Mouse (Mus musculus) layer of hippocampus, postnatal 14 days (tissue): ENCODE results near the gene Pex12. TPM values are rescaled to one million over a fixed set of nuclear protein-coding genes. Genes with fewer than 3 reads are reported as not detected.
"Not testable (repeated sequence)": the region's sequence is repeated elsewhere in the genome, so short reads cannot be mapped to it uniquely, and the experiment has no call there.

Experiments
- DNase-seq, 2 experiments: peaks; one replicate each; pipeline ENCODE4 v3.0.0; 2021 to 2022; ENCODE audit warnings: low spot score in 2 of 2, mixed read lengths in 1 of 2
- long read RNA-seq, 2 experiments: library from polyadenylated mRNA; stranded (forward); transcript quantifications; one replicate each; pipeline ENCODE4 v2.0.0; 2021
- total RNA-seq, 2 experiments: library from RNA; stranded (reverse); gene quantifications; 2 replicates each; pipeline ENCODE4 v1.2.3; 2021

Pex12 gene
- 10 to 100 TPM in 1 of 2 experiments, 1 to 10 TPM in 1; 9.2 to 10.7 TPM for total RNA-seq
- long read RNA-seq, experiment 1, partial matches to known transcripts, result 1 of 22 reads
- long read RNA-seq, experiment 1, other reads (novel, unspliced or antisense), result 15 of 22 reads
- long read RNA-seq, experiment 2, transcript Pex12-202 (4 exons, 2,389 nt), result major isoform, 8 of 13 reads
- long read RNA-seq, experiment 2, partial matches to known transcripts, result 0 of 13 reads
- long read RNA-seq, experiment 2, other reads (novel, unspliced or antisense), result 4 of 13 reads

GRCm38 (mm10) chr11:83302526-83303251 lies at the start of gene Pex12:
Gene Pex12, minus strand, starts transcription at chr11:83302586.
- DNase-seq, result peak; percentile 95 to 97

GRCm38 (mm10) chr11:83341716-83342245 lies 39.4 kb upstream of the Pex12 start:
- no peak for DNase-seq

GRCm38 (mm10) chr11:83339705-83340104 lies 37.3 kb upstream of the Pex12 start:
- DNase-seq, result no peak

- peak in 1 of 2 experiments; percentile 31 for DNase-seq
Measured at GRCm38 (mm10) chr11:83335826-83336225, 33.4 kb upstream of the Pex12 start.

- DNase-seq, result peak in 1 of 2 experiments; percentile 47
Measured at GRCm38 (mm10) chr11:83327427-83327826, 25.0 kb upstream of the Pex12 start.

- not testable (repeated sequence) for DNase-seq
Measured at GRCm38 (mm10) chr11:83326692-83327091, 24.3 kb upstream of the Pex12 start.

- DNase-seq, result no peak
Measured at GRCm38 (mm10) chr11:83319048-83319447, 16.7 kb upstream of the Pex12 start.

- DNase-seq, result peak; percentile 28 to 66
Measured at GRCm38 (mm10) chr11:83312471-83312870, 10.1 kb upstream of the Pex12 start.

GRCm38 (mm10) chr11:83306700-83307253 lies 4.4 kb upstream of the Pex12 start:
- DNase-seq, result no peak

- DNase-seq, result no peak
Measured at GRCm38 (mm10) chr11:83304485-83304884, 2.1 kb upstream of the Pex12 start.

- DNase-seq, result no peak
Measured at GRCm38 (mm10) chr11:83303751-83304150, 1.4 kb upstream of the Pex12 start.

- no peak for DNase-seq
Measured at GRCm38 (mm10) chr11:83302124-83302523, 262 bp downstream of the Pex12 start.

GRCm38 (mm10) chr11:83301431-83301831 lies 955 bp downstream of the Pex12 start:
- DNase-seq, result no peak

- DNase-seq, result no peak
Measured at GRCm38 (mm10) chr11:83299724-83300123, 2.7 kb downstream of the Pex12 start.

- peak; percentile 94 to 97 for DNase-seq
Measured at GRCm38 (mm10) chr11:83298225-83299195, 3.9 kb downstream of the Pex12 start, which contains the start of gene Ap2b1. Gene Ap2b1, plus strand, starts transcription at chr11:83299024.

- DNase-seq, result no peak
Measured at GRCm38 (mm10) chr11:83297816-83298215, 4.6 kb downstream of the Pex12 start.

GRCm38 (mm10) chr11:83294133-83294532 lies 8.3 kb downstream of the Pex12 start:
- DNase-seq, result no peak

- DNase-seq, result no peak
Measured at GRCm38 (mm10) chr11:83293182-83293581, 9.2 kb downstream of the Pex12 start.

- no peak for DNase-seq
Measured at GRCm38 (mm10) chr11:83292251-83292587, 10.2 kb downstream of the Pex12 start.

GRCm38 (mm10) chr11:83291375-83292250 lies 10.8 kb downstream of the Pex12 start:
- DNase-seq, result peak; percentile 89 to 97
